Mouse (Mus musculus): Measurements from ENCODE around the gene Pank3. TPM values are rescaled to one million over a fixed set of nuclear protein-coding genes. Genes with fewer than 3 reads are reported as not detected.
A peak's percentile ranks its signal among the peaks of the same experiment; 100 is the strongest.

The Pank3 gene
- polyA plus RNA-seq, 1 experiment from 2014 or later: 26.4 TPM

GRCm38 (mm10) chr11:35766845-35767244 lies 2.4 kb upstream of the Pank3 start:
- no peaks in the 10 kb centered on the region for H3K36me3 ChIP-seq (ENCODE audit: control insufficient read depth, insufficient read depth, low read length)
- H3K27ac ChIP-seq (ENCODE audit: low read depth): no peak overlapping the region
- no peaks in the 10 kb centered on the region for H3K27me3 ChIP-seq (replicated peaks; ENCODE audit: control insufficient read depth, insufficient read depth, low read length)
- no peaks in the 10 kb centered on the region for H3K4me1 ChIP-seq (replicated peaks; ENCODE audit: control insufficient read depth, insufficient read depth, low read length)
- H3K9ac ChIP-seq (ENCODE audit: low read length): no peak overlapping the region
- 84% methylated on average over 5 of the region's 5 CpGs for WGBS
- H3K4me2 ChIP-seq (ENCODE audit: low read length): no peak overlapping the region
- DNase-seq (ENCODE audit: low spot score): peak; percentile 13
- H3K4me3 ChIP-seq (ENCODE audit: low read depth, low read length): no peak overlapping the region
- H3K9me3 ChIP-seq (ENCODE audit: control insufficient read depth, low read length): no peaks in the 10 kb centered on the region
- no peak for ATAC-seq (replicated peaks; ENCODE audit: low FRiP score, low TSS enrichment, low read depth)

GRCm38 (mm10) chr11:35769746-35770437 lies 608 bp downstream of the Pank3 start:
- no peaks in the 10 kb centered on the region for H3K9me3 ChIP-seq (ENCODE audit: control insufficient read depth, low read length)
- peak overlapping the region; percentile 95 for H3K9ac ChIP-seq (ENCODE audit: low read length)
- H3K27ac ChIP-seq (ENCODE audit: low read depth): peak overlapping the region; percentile 95
- peak overlapping the region; percentile 97 for H3K4me3 ChIP-seq (ENCODE audit: low read depth, low read length)
- no peaks in the 10 kb centered on the region; the same call in 1 of the 2 replicates for H3K4me1 ChIP-seq (replicated peaks; ENCODE audit: control insufficient read depth, insufficient read depth, low read length)
- no peaks in the 10 kb centered on the region for H3K27me3 ChIP-seq (replicated peaks; ENCODE audit: control insufficient read depth, insufficient read depth, low read length)
- WGBS: 2% methylated on average over 28 of the region's 41 CpGs
- H3K4me2 ChIP-seq (ENCODE audit: low read length): peak overlapping the region; percentile 78
- DNase-seq (ENCODE audit: low spot score) (peak; percentile 89), ATAC-seq (replicated peaks; ENCODE audit: low FRiP score, low TSS enrichment, low read depth) (peak; percentile 94)
- 0 out of 2 replicates have a peak, but pooled peaks cover 7% of the 10 kb centered on the region for H3K36me3 ChIP-seq (ENCODE audit: control insufficient read depth, insufficient read depth, low read length)

- Histone ChIP-seq H3K4me3 (ENCODE audit: low read depth, low read length) (peak overlapping the region; percentile 97), H3K36me3 (ENCODE audit: control insufficient read depth, insufficient read depth, low read length) (peaks cover 11% of the 10 kb centered on the region; the same call in 1 of the 2 replicates), H3K4me2 (ENCODE audit: low read length) (peak overlapping the region; percentile 78), H3K9ac (ENCODE audit: low read length) (peak overlapping the region; percentile 95), H3K27ac (ENCODE audit: low read depth) (no peak overlapping the region), H3K9me3 (ENCODE audit: control insufficient read depth, low read length) (no peaks in the 10 kb centered on the region), H3K27me3 (replicated peaks; ENCODE audit: control insufficient read depth, insufficient read depth, low read length) (no peaks in the 10 kb centered on the region), H3K4me1 (replicated peaks; ENCODE audit: control insufficient read depth, insufficient read depth, low read length) (no peaks in the 10 kb centered on the region; the same call in 1 of the 2 replicates)
- 56% methylated on average over 9 of the region's 9 CpGs for WGBS
- DNase-seq (ENCODE audit: low spot score) (peak; percentile 33), ATAC-seq (replicated peaks; ENCODE audit: low FRiP score, low TSS enrichment, low read depth) (no peak)
Observed at GRCm38 (mm10) chr11:35770741-35771504, 1.6 kb downstream of the Pank3 start.

GRCm38 (mm10) chr11:35775606-35776005 lies 6.3 kb downstream of the Pank3 start:
- no peaks in the 10 kb centered on the region for H3K9me3 ChIP-seq (ENCODE audit: control insufficient read depth, low read length)
- no peaks in the 10 kb centered on the region; the same call in 1 of the 2 replicates for H3K4me1 ChIP-seq (replicated peaks; ENCODE audit: control insufficient read depth, insufficient read depth, low read length)
- H3K27ac ChIP-seq (ENCODE audit: low read depth): no peak overlapping the region
- H3K9ac ChIP-seq (ENCODE audit: low read length): no peak overlapping the region
- no peaks in the 10 kb centered on the region for H3K27me3 ChIP-seq (replicated peaks; ENCODE audit: control insufficient read depth, insufficient read depth, low read length)
- H3K4me2 ChIP-seq (ENCODE audit: low read length): no peak overlapping the region
- ATAC-seq (replicated peaks; ENCODE audit: low FRiP score, low TSS enrichment, low read depth) (no peak), DNase-seq (ENCODE audit: low spot score) (no peak)
- 95% methylated on average over 3 of the region's 3 CpGs for WGBS
- no peak overlapping the region for H3K4me3 ChIP-seq (ENCODE audit: low read depth, low read length)
- peaks cover 57% of the 10 kb centered on the region for H3K36me3 ChIP-seq (ENCODE audit: control insufficient read depth, insufficient read depth, low read length)

DNA sequence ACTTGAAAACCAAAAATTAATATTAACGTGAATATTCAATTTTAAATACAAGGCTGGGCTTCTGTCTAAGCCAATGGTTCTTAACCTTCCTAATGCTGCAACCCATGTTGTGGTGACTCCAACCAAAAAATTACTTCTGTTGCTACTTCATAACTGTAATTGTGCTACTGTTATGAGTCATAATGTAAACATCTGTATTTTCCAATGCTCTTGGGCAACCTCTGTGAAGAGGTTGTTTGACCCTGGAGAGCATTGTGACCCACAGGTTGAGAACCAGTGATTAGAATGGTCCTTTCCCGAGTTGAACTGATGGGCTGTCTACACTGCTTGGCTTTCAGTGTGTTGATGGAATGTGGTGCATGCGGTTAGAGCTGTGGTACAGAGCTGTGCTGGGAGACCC lies 7.2 kb downstream of the Pank3 start:
- WGBS: 94% methylated on average over 3 of the region's 3 CpGs
- ATAC-seq (replicated peaks; ENCODE audit: low FRiP score, low TSS enrichment, low read depth): no peak

DNA sequence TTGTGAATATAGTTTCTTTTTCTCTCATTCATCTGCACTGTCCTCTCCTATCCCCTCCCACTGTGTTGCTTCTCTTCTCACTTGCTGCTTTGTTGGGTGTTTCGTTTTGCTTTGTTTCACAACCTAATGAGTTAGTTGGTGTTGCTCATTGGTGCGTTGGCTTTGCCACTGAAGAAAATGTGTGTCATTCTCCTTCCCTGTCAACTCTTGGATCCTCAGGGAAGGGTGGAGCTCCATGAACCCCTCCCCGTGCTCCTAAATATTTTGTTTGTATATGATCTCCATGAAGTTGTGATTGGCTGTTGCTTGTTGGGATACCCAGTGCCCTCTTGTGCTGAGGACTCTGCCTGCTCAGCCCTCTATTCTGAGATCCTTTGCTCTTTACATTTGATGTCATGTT lies 11.1 kb downstream of the Pank3 start:
- DNase-seq (ENCODE audit: low spot score): no peak
- no peak overlapping the region for H3K9ac ChIP-seq (ENCODE audit: low read length)
- H3K4me3 ChIP-seq (ENCODE audit: low read depth, low read length): no peak overlapping the region
- H3K4me2 ChIP-seq (ENCODE audit: low read length): no peak overlapping the region
- no peak overlapping the region for H3K27ac ChIP-seq (ENCODE audit: low read depth)
- ATAC-seq (replicated peaks; ENCODE audit: low FRiP score, low TSS enrichment, low read depth): no peak
- no peaks in the 10 kb centered on the region for H3K9me3 ChIP-seq (ENCODE audit: control insufficient read depth, low read length)
- H3K27me3 ChIP-seq (replicated peaks; ENCODE audit: control insufficient read depth, insufficient read depth, low read length): no peaks in the 10 kb centered on the region
- H3K4me1 ChIP-seq (replicated peaks; ENCODE audit: control insufficient read depth, insufficient read depth, low read length): no peaks in the 10 kb centered on the region
- 85% methylated on average over 3 of the region's 3 CpGs for WGBS
- peaks cover 94% of the 10 kb centered on the region for H3K36me3 ChIP-seq (ENCODE audit: control insufficient read depth, insufficient read depth, low read length)

More for the DNA sequence above, 7.2 kb downstream of the Pank3 start:
- H3K4me3 ChIP-seq (ENCODE audit: low read depth, low read length): no peak overlapping the region
- peak; percentile 38 for DNase-seq (ENCODE audit: low spot score)
- H3K9me3 ChIP-seq (ENCODE audit: control insufficient read depth, low read length): no peaks in the 10 kb centered on the region
- peaks cover 62% of the 10 kb centered on the region for H3K36me3 ChIP-seq (ENCODE audit: control insufficient read depth, insufficient read depth, low read length)
- no peak overlapping the region for H3K27ac ChIP-seq (ENCODE audit: low read depth)
- H3K4me2 ChIP-seq (ENCODE audit: low read length): no peak overlapping the region
- no peaks in the 10 kb centered on the region for H3K27me3 ChIP-seq (replicated peaks; ENCODE audit: control insufficient read depth, insufficient read depth, low read length)
- H3K4me1 ChIP-seq (replicated peaks; ENCODE audit: control insufficient read depth, insufficient read depth, low read length): no peaks in the 10 kb centered on the region; the same call in 1 of the 2 replicates
- H3K9ac ChIP-seq (ENCODE audit: low read length): no peak overlapping the region

DNA sequence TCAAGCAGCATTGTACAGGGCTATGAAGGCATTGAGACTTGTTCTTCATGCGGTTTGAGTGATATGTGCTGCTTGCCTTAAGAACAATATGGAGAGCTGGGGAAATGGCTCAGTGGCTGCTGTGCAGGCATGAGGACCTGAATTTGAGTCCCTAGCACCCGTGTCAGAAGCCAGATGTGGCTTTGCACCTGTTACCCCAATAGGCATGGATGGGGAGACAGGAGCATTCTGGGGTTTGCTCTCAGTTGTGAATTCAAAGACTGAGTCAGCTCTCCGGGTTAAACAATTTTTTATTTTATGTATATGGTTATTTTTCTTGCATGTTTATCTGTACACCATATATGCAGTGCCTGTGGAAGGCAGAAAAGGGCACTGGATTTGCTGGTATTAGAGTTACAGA lies 13.2 kb downstream of the Pank3 start:
- DNase-seq (ENCODE audit: low spot score) (no peak), ATAC-seq (replicated peaks; ENCODE audit: low FRiP score, low TSS enrichment, low read depth) (no peak)
- H3K27me3 ChIP-seq (replicated peaks; ENCODE audit: control insufficient read depth, insufficient read depth, low read length): no peaks in the 10 kb centered on the region
- no peak overlapping the region for H3K4me2 ChIP-seq (ENCODE audit: low read length)
- H3K9ac ChIP-seq (ENCODE audit: low read length): no peak overlapping the region
- 95% methylated on average over 3 of the region's 3 CpGs for WGBS
- no peaks in the 10 kb centered on the region for H3K9me3 ChIP-seq (ENCODE audit: control insufficient read depth, low read length)
- H3K4me3 ChIP-seq (ENCODE audit: low read depth, low read length): no peak overlapping the region
- no peaks in the 10 kb centered on the region for H3K4me1 ChIP-seq (replicated peaks; ENCODE audit: control insufficient read depth, insufficient read depth, low read length)
- peaks cover 93% of the 10 kb centered on the region for H3K36me3 ChIP-seq (ENCODE audit: control insufficient read depth, insufficient read depth, low read length)
- no peak overlapping the region for H3K27ac ChIP-seq (ENCODE audit: low read depth)

- Histone ChIP-seq H3K27me3 (replicated peaks; ENCODE audit: control insufficient read depth, insufficient read depth, low read length) (no peaks in the 10 kb centered on the region), H3K4me1 (replicated peaks; ENCODE audit: control insufficient read depth, insufficient read depth, low read length) (no peaks in the 10 kb centered on the region), H3K27ac (ENCODE audit: low read depth) (no peak overlapping the region), H3K4me2 (ENCODE audit: low read length) (no peak overlapping the region), H3K4me3 (ENCODE audit: low read depth, low read length) (no peak overlapping the region), H3K9ac (ENCODE audit: low read length) (no peak overlapping the region), H3K36me3 (ENCODE audit: control insufficient read depth, insufficient read depth, low read length) (peaks cover 87% of the 10 kb centered on the region), H3K9me3 (ENCODE audit: control insufficient read depth, low read length) (no peaks in the 10 kb centered on the region)
- peak; percentile 31 for DNase-seq (ENCODE audit: low spot score)
- no peak for ATAC-seq (replicated peaks; ENCODE audit: low FRiP score, low TSS enrichment, low read depth)
- 89% methylated on average over 5 of the region's 5 CpGs for WGBS
Observed at GRCm38 (mm10) chr11:35783038-35783437, 13.8 kb downstream of the Pank3 start.

All from intestine, embryonic 14.5 days (tissue).